Mouse (Mus musculus) forebrain, embryonic 10.5 days (tissue): Measurements from ENCODE around the gene Iqsec1. TPM values are rescaled to one million over a fixed set of nuclear protein-coding genes. Genes with fewer than 3 reads are reported as not detected.

ENCODE experiments used
- DNase-seq: peaks from one replicate; pipeline ENCODE4 v3.0.0-alpha.2; 2017; ENCODE audit warnings: low spot score; ENCODE audit errors: extremely low spot score
- H3K27ac ChIP-seq: fragments of 300-500 bp; sonication (generic); 2 replicates; pipeline ENCODE4 v1.5.1; 2016; ENCODE audit warnings: mild to moderate bottlenecking
- H3K27me3 ChIP-seq: fragments of 300-500 bp; sonication (generic); 2 replicates; pipeline ENCODE4 v1.6.1; 2016; ENCODE audit warnings: mild to moderate bottlenecking; ENCODE audit not compliant: poor library complexity, severe bottlenecking
- H3K36me3 ChIP-seq: fragments of 300-500 bp; sonication (generic); replicated peaks from 2 replicates; pipeline ENCODE4 v1.6.1; 2016; ENCODE audit warnings: mild to moderate bottlenecking, moderate library complexity
- H3K4me1 ChIP-seq: fragments of 300-500 bp; sonication (generic); 2 replicates; pipeline ENCODE4 v1.6.1; 2016
- H3K4me3 ChIP-seq: fragments of 300-500 bp; sonication (generic); 2 replicates; pipeline ENCODE4 v1.5.1; 2016; ENCODE audit warnings: mild to moderate bottlenecking, moderate library complexity
- H3K9me3 ChIP-seq: fragments of 300-500 bp; sonication (generic); 2 replicates; pipeline ENCODE4 v1.6.1; 2016; ENCODE audit warnings: mild to moderate bottlenecking, moderate library complexity
- WGBS: fragments of 180-500 bp; shearing (Covaris S2); methylation state at CpG from one replicate; pipeline ENCODE4 v1.1.7; 2016; 5-methylcytosine and 5-hydroxymethylcytosine counted together
- polyA plus RNA-seq: library from polyadenylated mRNA; unstranded; fragments of >200 nt; fragmentation: Nextera tagmentation; extraction: Ambion mirVana; gene quantifications from 2 replicates; pipeline ENCODE4 v1.2.1, GENCODE M21; 2016

Gene Iqsec1
- polyA plus RNA-seq, 1 experiment from 2014 or later = 8.7 TPM

- Histone ChIP-seq H3K9me3 (no peaks in the 10 kb centered on the region), H3K27me3 (no peaks in the 10 kb centered on the region), H3K27ac (no peak overlapping the region), H3K4me3 (no peak overlapping the region), H3K4me1 (peaks cover 8% of the 10 kb centered on the region; the same call in 1 of the 2 replicates), H3K36me3 (no peaks in the 10 kb centered on the region)
- no peak for DNase-seq
- 82% methylated on average over 2 of the region's 2 CpGs for WGBS
Measured at GRCm38 (mm10) chr6:90945560-90946230, 42.8 kb downstream of the Iqsec1 start.

GRCm38 (mm10) chr6:90941257-90941656 is 47.2 kb downstream of the Iqsec1 start:
- 63% methylated on average over 3 of the region's 3 CpGs for WGBS
- no peaks in the 10 kb centered on the region for H3K36me3 ChIP-seq
- H3K4me3 ChIP-seq = no peak overlapping the region
- no peaks in the 10 kb centered on the region for H3K27me3 ChIP-seq
- no peak overlapping the region for H3K27ac ChIP-seq
- no peaks in the 10 kb centered on the region for H3K9me3 ChIP-seq
- no peak for DNase-seq
- peaks cover 13% of the 10 kb centered on the region; the same call in 1 of the 2 replicates for H3K4me1 ChIP-seq

GRCm38 (mm10) chr6:90933656-90934055 is 54.8 kb downstream of the Iqsec1 start:
- DNase-seq = no peak
- Histone ChIP-seq H3K27me3 (no peaks in the 10 kb centered on the region), H3K36me3 (no peaks in the 10 kb centered on the region), H3K4me3 (no peak overlapping the region), H3K4me1 (peaks cover 5% of the 10 kb centered on the region; the same call in 1 of the 2 replicates), H3K27ac (no peak overlapping the region), H3K9me3 (no peaks in the 10 kb centered on the region)
- 91% methylated on average over 3 of the region's 3 CpGs for WGBS

GRCm38 (mm10) chr6:90928806-90929205 is 59.7 kb downstream of the Iqsec1 start:
- 81% methylated on average over 2 of the region's 2 CpGs for WGBS
- Histone ChIP-seq H3K9me3 (no peaks in the 10 kb centered on the region), H3K27ac (no peak overlapping the region), H3K36me3 (no peaks in the 10 kb centered on the region), H3K4me1 (peaks cover 9% of the 10 kb centered on the region), H3K27me3 (no peaks in the 10 kb centered on the region), H3K4me3 (no peak overlapping the region)
- DNase-seq = no peak

GRCm38 (mm10) chr6:90925472-90925871 is 63.0 kb downstream of the Iqsec1 start:
- no peak overlapping the region for H3K4me3 ChIP-seq
- no peaks in the 10 kb centered on the region for H3K9me3 ChIP-seq
- no peak for DNase-seq
- 94% methylated on average over 3 of the region's 3 CpGs for WGBS
- H3K27me3 ChIP-seq = no peaks in the 10 kb centered on the region
- H3K27ac ChIP-seq = no peak overlapping the region
- H3K4me1 ChIP-seq = peaks cover 23% of the 10 kb centered on the region
- H3K36me3 ChIP-seq = no peaks in the 10 kb centered on the region

- Histone ChIP-seq H3K27ac (no peak overlapping the region), H3K9me3 (no peaks in the 10 kb centered on the region), H3K27me3 (no peaks in the 10 kb centered on the region), H3K4me1 (peaks cover 30% of the 10 kb centered on the region), H3K36me3 (no peaks in the 10 kb centered on the region), H3K4me3 (no peak overlapping the region)
- no peak for DNase-seq
- 90% methylated on average over 3 of the region's 3 CpGs for WGBS
Measured at GRCm38 (mm10) chr6:90924796-90925195, 63.7 kb downstream of the Iqsec1 start.

GRCm38 (mm10) chr6:90924379-90924778 is 64.1 kb downstream of the Iqsec1 start:
- Histone ChIP-seq H3K27me3 (no peaks in the 10 kb centered on the region), H3K36me3 (no peaks in the 10 kb centered on the region), H3K4me3 (no peak overlapping the region), H3K4me1 (peaks cover 34% of the 10 kb centered on the region), H3K27ac (no peak overlapping the region), H3K9me3 (no peaks in the 10 kb centered on the region)
- WGBS = 75% methylated on average over 4 of the region's 4 CpGs
- DNase-seq = no peak

- DNase-seq = no peak
- Histone ChIP-seq H3K4me3 (no peak overlapping the region), H3K27me3 (no peaks in the 10 kb centered on the region), H3K4me1 (peaks cover 35% of the 10 kb centered on the region), H3K27ac (no peak overlapping the region), H3K36me3 (no peaks in the 10 kb centered on the region), H3K9me3 (no peaks in the 10 kb centered on the region)
- 88% methylated on average over 9 of the region's 9 CpGs for WGBS
Measured at GRCm38 (mm10) chr6:90921259-90921946, 67.1 kb downstream of the Iqsec1 start.

- DNase-seq = no peak
- Histone ChIP-seq H3K27ac (0 out of 2 replicates have a peak overlapping the region, but pooled peaks have one; percentile 0), H3K4me3 (no peak overlapping the region)
Measured at GRCm38 (mm10) chr6:90920510-90921220, 67.8 kb downstream of the Iqsec1 start.

GRCm38 (mm10) chr6:90919636-90920420 is 68.7 kb downstream of the Iqsec1 start:
- Histone ChIP-seq H3K27me3 (no peaks in the 10 kb centered on the region), H3K4me1 (peaks cover 40% of the 10 kb centered on the region), H3K36me3 (no peaks in the 10 kb centered on the region), H3K9me3 (no peaks in the 10 kb centered on the region), H3K4me3 (no peak overlapping the region), H3K27ac (0 out of 2 replicates have a peak overlapping the region, but pooled peaks have one; percentile 0)
- 67% methylated on average over 4 of the region's 4 CpGs for WGBS
- DNase-seq = no peak

More at GRCm38 (mm10) chr6:90920510-90921220, 67.8 kb downstream of the Iqsec1 start:
- no peaks in the 10 kb centered on the region for H3K27me3 ChIP-seq
- H3K36me3 ChIP-seq = no peaks in the 10 kb centered on the region
- no peaks in the 10 kb centered on the region for H3K9me3 ChIP-seq
- WGBS = 75% methylated on average over 5 of the region's 5 CpGs
- H3K4me1 ChIP-seq = peaks cover 39% of the 10 kb centered on the region

GRCm38 (mm10) chr6:90915585-90915984 is 72.9 kb downstream of the Iqsec1 start:
- H3K9me3 ChIP-seq = no peaks in the 10 kb centered on the region
- DNase-seq = no peak
- 60% methylated on average over 2 of the region's 2 CpGs for WGBS
- peaks cover 18% of the 10 kb centered on the region for H3K4me1 ChIP-seq
- no peak overlapping the region for H3K4me3 ChIP-seq
- H3K36me3 ChIP-seq = no peaks in the 10 kb centered on the region
- H3K27ac ChIP-seq = no peak overlapping the region
- H3K27me3 ChIP-seq = no peaks in the 10 kb centered on the region

GRCm38 (mm10) chr6:90913771-90914170 is 74.7 kb downstream of the Iqsec1 start:
- DNase-seq = no peak
- peaks cover 5% of the 10 kb centered on the region; the same call in 1 of the 2 replicates for H3K4me1 ChIP-seq
- no peak overlapping the region for H3K27ac ChIP-seq
- no peaks in the 10 kb centered on the region for H3K9me3 ChIP-seq
- H3K4me3 ChIP-seq = no peak overlapping the region
- H3K36me3 ChIP-seq = no peaks in the 10 kb centered on the region
- no peaks in the 10 kb centered on the region for H3K27me3 ChIP-seq
- 90% methylated on average over 5 of the region's 5 CpGs for WGBS
